Mouse (Mus musculus): Measurements from ENCODE around the gene Klhdc3.

- TF ChIP-seq CTCF (IDR thresholded peaks at IDR 0.05; ENCODE audit: low read depth), result no peak
- TF ChIP-seq EP300 (IDR thresholded peaks at IDR 0.05; ENCODE audit: low read depth), result no peak
These were observed 10.0 kb upstream of the Klhdc3 start for GRCm38 (mm10) chr17:46690665-46691064.

All from heart, postnatal 0 days (tissue).